Mouse (Mus musculus) bone marrow, adult 2 months (tissue): Measurements from ENCODE around the gene Ears2.

Experiments
- CTCF ChIP-seq: fragments of 200-500 bp; IDR thresholded peaks from 2 replicates; pipeline ENCODE4 v1.5.1; 2011; ENCODE audit warnings: low read length, control low read depth; ENCODE audit not compliant: control insufficient read depth, insufficient read depth
- POLR2A ChIP-seq: fragments of 200-500 bp; IDR thresholded peaks from 2 replicates; pipeline ENCODE4 v1.6.1; 2011; ENCODE audit warnings: low read depth, mild to moderate bottlenecking, control low read depth, low read length, borderline replicate concordance; ENCODE audit not compliant: control insufficient read depth

GRCm38 (mm10) chr7:122050834-122051233, 16.2 kb downstream of the Ears2 start:
- no peak for TF ChIP-seq CTCF
- no peak for TF ChIP-seq POLR2A
